Comparison of ENCODE assay signal across 8 mouse cellular contexts in the genomic region with DNA sequence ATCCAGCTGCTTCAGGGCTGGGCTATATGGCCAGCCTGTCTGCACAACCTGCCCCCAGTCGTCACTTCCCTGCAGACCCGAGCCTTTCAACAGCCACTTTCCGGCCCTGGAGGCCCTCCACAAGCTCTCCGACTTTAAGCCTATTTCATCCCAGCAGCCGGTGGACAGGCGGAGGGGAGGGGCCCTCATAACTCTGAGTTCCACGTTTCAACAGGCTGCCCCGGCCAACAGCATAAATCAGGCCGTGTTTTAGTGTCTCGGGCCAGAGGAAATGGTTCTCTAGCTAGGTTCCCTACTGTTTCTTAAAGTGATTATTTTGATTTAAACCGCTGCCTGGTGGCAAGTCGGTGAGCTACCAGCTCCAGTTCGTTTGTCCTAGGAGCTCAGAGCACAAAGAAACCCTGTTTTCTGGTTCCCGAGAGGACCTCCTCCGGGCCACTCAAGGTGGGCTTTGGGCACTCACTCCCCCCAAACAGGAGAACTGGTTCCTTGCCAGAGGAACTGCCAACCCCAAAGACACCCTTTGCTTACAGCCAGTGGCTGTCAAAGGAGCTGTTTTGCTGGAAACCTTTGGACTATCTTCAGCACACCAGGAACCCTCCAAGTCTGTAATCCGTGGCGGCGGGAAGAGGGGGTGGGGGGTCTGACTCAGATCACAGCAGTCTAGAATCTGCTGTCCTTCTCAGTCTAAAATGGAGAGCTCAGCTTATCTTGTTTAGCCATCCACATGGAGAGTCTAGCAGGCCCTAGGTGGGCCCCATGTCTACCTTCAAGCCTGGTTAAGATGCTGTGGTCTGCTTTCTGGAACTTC.
DNase-seq lines count a peak whose midpoint lies in the region; ATAC-seq and TF ChIP-seq lines count a peak whose summit lies in the region.

No protein-coding gene starts in this region.

- H3K36me3 ChIP-seq in hindbrain, embryonic 16.5 days (ENCODE audit: control insufficient read depth, insufficient read depth, low read length): no peaks in the 10 kb centered on the region
- no peaks in the 10 kb centered on the region for H3K36me3 ChIP-seq in lung, embryonic 14.5 days (ENCODE audit: insufficient read depth)
- H3K36me3 ChIP-seq in stomach, embryonic 16.5 days (ENCODE audit: control insufficient read depth, insufficient read depth, low read length): no peaks in the 10 kb centered on the region

- peak; percentile 22 to 30 for DNase-seq in adrenal gland, adult 18-20 months (ENCODE audit: low spot score in 2 of 2)
- peak; percentile 85 for DNase-seq in embryo, embryonic 10 days (ENCODE audit: low spot score)
- peak; percentile 39 to 47 for DNase-seq in gastrocnemius, postnatal 36 days
- peak; percentile 88 for DNase-seq in lung, embryonic 14.5 days
- DNase-seq in left cerebral cortex, adult 18-20 months (ENCODE audit: low spot score in 2 of 2): no peak

- peak overlapping the region; percentile 33; the same call in 1 of the 2 replicates for H3K27ac ChIP-seq in hindbrain, embryonic 16.5 days (ENCODE audit: low read depth, low read length)
- H3K27ac ChIP-seq in lung, embryonic 14.5 days (ENCODE audit: low read depth): peak overlapping the region; percentile 93
- peak overlapping the region; percentile 90 for H3K27ac ChIP-seq in stomach, embryonic 16.5 days (ENCODE audit: low read length)

- peak overlapping the region; percentile 5 for H3K4me2 ChIP-seq in hindbrain, embryonic 16.5 days (ENCODE audit: low read length)
- H3K4me2 ChIP-seq in lung, embryonic 14.5 days: peak overlapping the region; percentile 48
- H3K4me2 ChIP-seq in stomach, embryonic 16.5 days (ENCODE audit: low read depth, low read length): peak overlapping the region; percentile 33; the same call in 1 of the 2 replicates

- no peaks in the 10 kb centered on the region for H3K9me3 ChIP-seq in hindbrain, embryonic 16.5 days (ENCODE audit: control insufficient read depth, low read length)
- no peaks in the 10 kb centered on the region for H3K9me3 ChIP-seq in lung, embryonic 14.5 days (ENCODE audit: low read depth, low read length)
- H3K9me3 ChIP-seq in stomach, embryonic 16.5 days (replicated peaks; ENCODE audit: control insufficient read depth, low read length): no peaks in the 10 kb centered on the region

- H3K9ac ChIP-seq in hindbrain, embryonic 16.5 days (ENCODE audit: low read depth, low read length): no peak overlapping the region
- H3K9ac ChIP-seq in lung, embryonic 14.5 days: no peak overlapping the region; the same call in 1 of the 2 replicates
- H3K9ac ChIP-seq in stomach, embryonic 16.5 days (ENCODE audit: low read length): peak overlapping the region; percentile 48

- peaks cover 13% of the 10 kb centered on the region; the same call in 1 of the 2 replicates for H3K4me1 ChIP-seq in hindbrain, embryonic 16.5 days (ENCODE audit: control insufficient read depth, insufficient read depth, low read depth, low read length)
- H3K4me1 ChIP-seq in lung, embryonic 14.5 days (ENCODE audit: insufficient read depth): peaks cover 43% of the 10 kb centered on the region
- peaks cover 60% of the 10 kb centered on the region for H3K4me1 ChIP-seq in stomach, embryonic 16.5 days (ENCODE audit: control insufficient read depth, insufficient read depth, low read length)

- H3K27me3 ChIP-seq in hindbrain, embryonic 16.5 days (replicated peaks; ENCODE audit: control insufficient read depth, insufficient read depth, low read length): no peaks in the 10 kb centered on the region
- no peaks in the 10 kb centered on the region for H3K27me3 ChIP-seq in lung, embryonic 14.5 days (ENCODE audit: insufficient read depth, low read length)
- no peaks in the 10 kb centered on the region for H3K27me3 ChIP-seq in stomach, embryonic 16.5 days (ENCODE audit: control insufficient read depth, insufficient read depth, low read length)

- 23% methylated on average over 18 of the region's 18 CpGs for WGBS in hindbrain, embryonic 16.5 days
- 3% methylated on average over 18 of the region's 18 CpGs for WGBS in lung, embryonic 14.5 days
- WGBS in stomach, embryonic 16.5 days: 10% methylated on average over 18 of the region's 18 CpGs

- TF ChIP-seq CTCF in lung, embryonic 14.5 days (IDR thresholded peaks at IDR 0.05; ENCODE audit: low read depth): no peak

- ATAC-seq in hindbrain, embryonic 16.5 days: peak; percentile 67
- peak; percentile 57 for ATAC-seq in lung, embryonic 14.5 days (ENCODE audit: insufficient read depth)
- ATAC-seq in stomach, embryonic 16.5 days (ENCODE audit: insufficient read depth, low FRiP score): peak; percentile 72
- no peak for ATAC-seq in CD4-positive, CD25-positive, alpha-beta regulatory T cell, adult 4 months

- intact Hi-C loops in gastrocnemius, postnatal 36 days (cut with DNase I): no loop called here

- H3K4me3 ChIP-seq in hindbrain, embryonic 16.5 days (ENCODE audit: low read length): no peak overlapping the region
- no peak overlapping the region for H3K4me3 ChIP-seq in lung, embryonic 14.5 days (ENCODE audit: low read depth, low read length)
- H3K4me3 ChIP-seq in stomach, embryonic 16.5 days (replicated peaks; ENCODE audit: low read length): no peak overlapping the region

Comparison
In these comparisons a context has a peak if more than half of its experiments do, and no peak if none do; other contexts are left out.
1. DNase-seq: peak in adrenal gland, adult 18-20 months (2 of 2), embryo, embryonic 10 days (single experiment), gastrocnemius, postnatal 36 days (2 of 2) and lung, embryonic 14.5 days (single experiment); none in left cerebral cortex, adult 18-20 months (0 of 2).
2. H3K27ac ChIP-seq: peak in every context shown above with its lines; median percentile 93 in lung, embryonic 14.5 days; 90 in stomach, embryonic 16.5 days; 33 in hindbrain, embryonic 16.5 days.
3. Peak in every context shown above with its lines, with median percentiles within 50 percentile points of each other: H3K4me2 ChIP-seq.